Mouse (Mus musculus) olfactory bulb, adult 2 months (tissue): Measurements from ENCODE around the gene Ntf5.
A peak's percentile ranks its signal among the peaks of the same experiment; 100 is the strongest.

Experiments
- CTCF ChIP-seq: fragments of 200-500 bp; IDR thresholded peaks from 2 replicates; pipeline ENCODE4 v1.5.1; 2012; ENCODE audit warnings: low read depth, mild to moderate bottlenecking, low read length, moderate library complexity; ENCODE audit not compliant: insufficient read depth
- POLR2A ChIP-seq: fragments of 200-500 bp; IDR thresholded peaks from 2 replicates; pipeline ENCODE4 v1.6.1; 2012; ENCODE audit warnings: mild to moderate bottlenecking, low read depth, low read length, moderate library complexity; ENCODE audit not compliant: insufficient read depth

DNA sequence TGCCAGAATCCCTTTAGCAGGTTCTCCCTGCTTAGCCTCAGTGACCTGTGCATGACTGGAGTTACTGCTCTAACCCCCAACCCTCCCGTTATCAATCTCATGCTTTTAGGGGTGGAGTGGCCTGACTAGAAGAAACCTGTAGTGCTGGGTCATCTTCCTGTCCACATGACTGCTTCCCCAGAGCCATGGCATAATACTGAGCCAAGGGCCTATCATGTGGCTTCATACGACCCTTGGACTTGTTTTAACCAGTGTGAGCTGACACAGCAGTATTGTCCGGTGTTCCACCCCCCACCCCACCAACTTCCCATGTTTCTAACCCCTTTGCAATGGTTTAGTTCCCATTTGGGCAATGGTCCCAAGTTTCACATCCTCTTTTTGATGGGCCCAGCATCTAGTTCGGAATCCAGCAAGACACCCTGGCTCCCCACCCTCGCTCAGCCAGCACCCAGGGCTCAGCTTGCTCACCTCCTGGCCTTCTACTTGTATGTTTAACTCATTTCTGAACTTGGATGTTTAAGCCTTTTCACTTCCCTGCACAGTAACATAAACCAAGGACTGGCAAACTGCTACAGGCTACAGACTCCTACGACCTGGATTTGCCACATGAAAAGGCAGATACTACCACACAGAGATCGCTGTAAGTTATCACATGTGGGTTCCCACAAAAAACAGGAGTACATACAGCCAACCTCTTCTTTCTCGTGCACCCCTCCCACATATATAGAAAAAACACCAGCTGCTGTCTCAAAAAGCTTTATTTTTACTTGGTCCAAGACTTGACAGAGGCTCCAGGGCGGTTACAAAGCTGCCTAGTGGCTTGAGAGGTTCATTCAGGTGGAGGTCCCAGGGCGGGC is 43.9 kb downstream of the Ntf5 start:
- TF ChIP-seq POLR2A (0 out of 2 replicates have a peak, but pooled peaks have one; percentile 10), CTCF (no peak)
